Mouse (Mus musculus) liver, postnatal 0 days (tissue): ENCODE results near the gene Zap70. TPM values are rescaled to one million over a fixed set of nuclear protein-coding genes. Genes with fewer than 3 reads are reported as not detected.
A peak's percentile ranks its signal among the peaks of the same experiment; 100 is the strongest.

Source experiments
- ATAC-seq: fragments of 200-750 bp; cut with Nextera tagmentation; 2 replicates; pipeline ENCODE4 v1.8.0; 2017; ENCODE audit warnings: mild to moderate bottlenecking, moderate library complexity
- DNase-seq: peaks from one replicate; pipeline ENCODE4 v3.0.0-alpha.2; 2016
- H3K27ac ChIP-seq: fragments of 300-500 bp; sonication (generic); 2 replicates; pipeline ENCODE4 v1.5.1; 2014; ENCODE audit warnings: antibody characterized with exemption, moderate library complexity, mild to moderate bottlenecking, low read depth
- H3K27me3 ChIP-seq: fragments of 300-500 bp; sonication (generic); 2 replicates; pipeline ENCODE4 v1.6.1; 2014; ENCODE audit warnings: low read length, control low read depth, mixed read lengths; ENCODE audit not compliant: insufficient read depth
- H3K36me3 ChIP-seq: fragments of 300-500 bp; sonication (generic); replicated peaks from 2 replicates; pipeline ENCODE4 v1.6.1; 2014; ENCODE audit warnings: mild to moderate bottlenecking, control low read depth, low read length, moderate library complexity, mixed read lengths; ENCODE audit not compliant: insufficient read depth
- H3K4me1 ChIP-seq: fragments of 300-500 bp; sonication (generic); 2 replicates; pipeline ENCODE4 v1.6.1; 2014; ENCODE audit warnings: antibody characterized with exemption, mild to moderate bottlenecking, control low read depth; ENCODE audit not compliant: insufficient read depth
- H3K4me2 ChIP-seq: fragments of 300-500 bp; sonication (generic); 2 replicates; pipeline ENCODE4 v1.6.1; 2014; ENCODE audit warnings: low read depth, mild to moderate bottlenecking, low read length, moderate library complexity, mixed read lengths
- H3K4me3 ChIP-seq: fragments of 300-500 bp; sonication (generic); 2 replicates; pipeline ENCODE4 v1.5.1; 2014; ENCODE audit warnings: low read depth, low read length
- H3K9ac ChIP-seq: fragments of 300-500 bp; sonication (generic); replicated peaks from 2 replicates; pipeline ENCODE4 v1.6.1; 2014; ENCODE audit warnings: mild to moderate bottlenecking, moderate library complexity
- H3K9me3 ChIP-seq: fragments of 300-500 bp; sonication (generic); 2 replicates; pipeline ENCODE4 v1.6.1; 2016; ENCODE audit warnings: mild to moderate bottlenecking, control low read depth, low read length, mixed read lengths
- CTCF ChIP-seq: sonication (generic); IDR thresholded peaks from 2 replicates; pipeline ENCODE4 v1.5.1; 2016; ENCODE audit warnings: antibody characterized with exemption, low read depth
- EP300 ChIP-seq: IDR thresholded peaks from 2 replicates; pipeline ENCODE4 v1.6.1; 2016; ENCODE audit warnings: antibody characterized with exemption, low read depth, mild to moderate bottlenecking
- WGBS: fragments of 180-500 bp; shearing (Covaris S2); extraction: QIAGEN DNeasy Blood & Tissue Kit; methylation state at CpG from one replicate; pipeline ENCODE4 v1.1.7; 2014; ENCODE audit not compliant: insufficient replicate concordance; 5-methylcytosine and 5-hydroxymethylcytosine counted together
- polyA plus RNA-seq: library from polyadenylated mRNA; unstranded; fragments of >200 nt; fragmentation: Nextera tagmentation; extraction: Ambion mirVana; gene quantifications from 2 replicates; pipeline ENCODE4 v1.2.1, GENCODE M21; 2015

Zap70 gene
- polyA plus RNA-seq, 1 experiment from 2014 or later: 0.67 TPM

DNA sequence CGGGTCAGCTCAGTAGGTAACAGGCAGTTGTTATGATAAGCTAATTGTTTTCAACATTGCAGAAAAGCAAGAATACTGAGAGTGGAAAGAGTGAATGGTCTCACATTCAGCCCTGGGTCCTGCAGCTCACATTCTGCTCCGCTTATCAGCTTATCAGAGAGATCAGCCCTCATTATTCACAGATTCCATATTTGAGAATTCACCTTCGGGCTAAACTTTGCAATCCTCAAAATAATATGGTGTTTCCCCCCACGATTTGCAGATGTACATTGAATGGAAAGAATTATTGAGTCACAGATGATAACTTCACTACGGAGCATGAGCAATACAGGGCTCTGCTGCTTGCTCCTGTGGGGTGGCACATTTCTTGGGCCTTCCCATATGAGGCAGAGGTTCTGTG, 7.2 kb downstream of the Zap70 start:
- no peak for DNase-seq
- H3K36me3 ChIP-seq: no peaks in the 10 kb centered on the region
- H3K4me2 ChIP-seq: no peak overlapping the region
- no peaks in the 10 kb centered on the region for H3K4me1 ChIP-seq
- TF ChIP-seq CTCF (no peak), EP300 (no peak)
- peaks cover 9% of the 10 kb centered on the region; the same call in 1 of the 2 replicates for H3K27me3 ChIP-seq
- no peak overlapping the region for H3K9ac ChIP-seq
- no peaks in the 10 kb centered on the region for H3K9me3 ChIP-seq
- ATAC-seq: no peak
- WGBS: 69% methylated on average over 5 of the region's 5 CpGs
- H3K27ac ChIP-seq: no peak overlapping the region
- H3K4me3 ChIP-seq: no peak overlapping the region

DNA sequence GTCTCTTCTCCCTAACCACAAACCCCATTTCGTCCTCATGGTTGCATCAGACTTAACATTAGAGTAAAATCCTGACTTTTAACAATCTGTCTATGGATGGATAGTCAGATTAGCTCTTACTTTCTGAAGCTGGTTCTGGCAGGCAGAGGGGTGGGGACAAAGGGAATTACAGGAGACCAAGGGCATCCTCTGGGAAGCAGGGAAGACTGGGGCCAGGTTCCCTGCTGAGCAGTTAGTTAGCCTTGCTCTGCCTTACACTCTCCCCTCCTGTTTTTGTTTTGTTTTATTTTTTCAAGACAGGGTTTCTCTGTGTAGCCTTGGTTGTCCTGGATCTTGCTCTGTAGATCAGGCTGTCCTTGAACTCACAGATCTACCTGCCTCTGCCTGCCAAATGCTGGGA, 8.4 kb downstream of the Zap70 start:
- Histone ChIP-seq H3K4me2 (no peak overlapping the region), H3K27ac (no peak overlapping the region), H3K4me1 (no peaks in the 10 kb centered on the region), H3K36me3 (no peaks in the 10 kb centered on the region), H3K9me3 (no peaks in the 10 kb centered on the region), H3K4me3 (no peak overlapping the region), H3K9ac (no peak overlapping the region), H3K27me3 (peaks cover 9% of the 10 kb centered on the region; the same call in 1 of the 2 replicates)
- ATAC-seq: no peak
- DNase-seq: no peak
- WGBS: 57% methylated on average over 1 of the region's 1 CpGs
- no peak for TF ChIP-seq CTCF
- no peak for TF ChIP-seq EP300

DNA sequence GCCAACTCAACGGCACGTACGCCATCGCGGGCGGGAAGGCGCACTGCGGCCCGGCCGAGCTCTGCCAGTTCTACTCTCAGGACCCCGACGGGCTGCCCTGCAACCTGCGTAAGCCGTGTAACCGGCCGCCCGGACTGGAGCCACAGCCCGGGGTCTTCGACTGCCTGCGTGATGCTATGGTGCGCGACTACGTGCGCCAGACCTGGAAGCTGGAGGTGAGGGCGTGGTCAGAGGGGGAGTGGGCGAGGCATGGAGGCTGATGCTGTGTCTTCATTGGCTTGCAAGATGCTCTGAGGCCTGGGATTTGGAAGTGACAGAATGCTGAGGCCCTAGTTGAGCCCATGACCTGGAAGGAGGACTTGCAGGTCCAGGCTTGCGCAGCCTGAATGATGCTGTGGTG, 9.4 kb downstream of the Zap70 start:
- no peak for ATAC-seq
- no peak overlapping the region for H3K4me2 ChIP-seq
- WGBS: 21% methylated on average over 27 of the region's 27 CpGs
- H3K4me1 ChIP-seq: no peaks in the 10 kb centered on the region
- H3K27me3 ChIP-seq: peaks cover 9% of the 10 kb centered on the region; the same call in 1 of the 2 replicates
- DNase-seq: no peak
- H3K36me3 ChIP-seq: no peaks in the 10 kb centered on the region
- no peak overlapping the region for H3K9ac ChIP-seq
- TF ChIP-seq EP300 (no peak), CTCF (no peak)
- no peak overlapping the region for H3K4me3 ChIP-seq
- H3K9me3 ChIP-seq: no peaks in the 10 kb centered on the region
- H3K27ac ChIP-seq: no peak overlapping the region

DNA sequence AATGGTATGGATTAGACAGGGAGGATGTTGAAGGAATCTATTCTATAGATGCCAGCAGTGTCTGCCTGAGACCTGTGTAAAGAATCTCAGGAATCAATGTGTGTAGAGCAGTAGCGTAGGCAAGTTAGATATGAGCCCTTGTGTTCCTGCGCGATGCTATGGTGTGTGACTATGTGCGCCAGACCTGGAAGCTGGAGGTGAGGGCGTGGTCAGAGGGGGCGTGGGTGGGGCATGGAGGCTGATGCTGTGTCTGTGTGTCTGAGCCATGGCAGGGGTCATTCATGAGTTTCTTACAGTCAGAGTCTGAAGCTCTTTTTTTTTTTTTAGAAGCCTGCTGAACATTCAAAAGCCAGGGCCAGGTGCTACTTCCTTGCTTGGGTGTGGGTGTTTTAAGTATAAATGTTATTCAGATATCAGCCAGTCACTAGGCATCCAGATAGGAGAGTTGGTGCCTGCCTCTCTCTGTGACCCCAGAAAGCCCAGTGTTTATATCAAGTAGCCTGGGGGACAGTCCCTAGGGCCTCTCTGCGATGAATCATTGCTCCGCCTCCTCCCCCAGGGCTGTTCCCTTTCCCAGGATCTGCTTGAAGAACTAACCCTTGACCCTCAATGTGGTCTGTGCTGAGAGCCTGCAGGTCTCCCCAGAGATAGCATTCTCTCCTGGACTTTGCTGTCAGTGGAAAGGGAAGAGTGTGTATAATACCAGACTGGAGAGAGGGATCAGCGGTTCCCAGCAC, 10.8 kb downstream of the Zap70 start:
- Histone ChIP-seq H3K4me1 (no peaks in the 10 kb centered on the region), H3K9me3 (no peaks in the 10 kb centered on the region), H3K27ac (no peak overlapping the region), H3K27me3 (peaks cover 9% of the 10 kb centered on the region; the same call in 1 of the 2 replicates), H3K4me2 (no peak overlapping the region), H3K4me3 (no peak overlapping the region), H3K36me3 (no peaks in the 10 kb centered on the region), H3K9ac (no peak overlapping the region)
- no peak for DNase-seq
- TF ChIP-seq EP300: no peak
- TF ChIP-seq CTCF: no peak
- ATAC-seq: no peak
- 75% methylated on average over 9 of the region's 9 CpGs for WGBS

DNA sequence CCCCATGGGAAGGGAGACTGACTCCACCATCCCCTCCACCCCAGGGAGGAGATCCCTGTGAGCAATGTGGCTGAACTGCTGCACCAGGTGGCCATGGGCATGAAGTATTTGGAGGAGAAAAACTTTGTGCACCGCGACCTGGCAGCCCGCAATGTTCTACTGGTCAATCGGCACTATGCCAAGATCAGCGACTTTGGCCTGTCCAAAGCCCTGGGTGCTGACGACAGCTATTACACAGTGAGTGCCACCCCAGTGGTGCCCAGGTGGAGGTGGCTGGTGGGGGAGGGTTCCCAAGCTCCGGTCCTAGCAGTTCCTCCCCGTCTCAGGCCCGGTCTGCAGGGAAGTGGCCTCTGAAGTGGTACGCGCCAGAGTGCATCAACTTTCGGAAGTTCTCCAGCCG, 19.2 kb downstream of the Zap70 start:
- DNase-seq: no peak
- no peak overlapping the region for H3K4me3 ChIP-seq
- H3K9ac ChIP-seq: no peak overlapping the region

DNA sequence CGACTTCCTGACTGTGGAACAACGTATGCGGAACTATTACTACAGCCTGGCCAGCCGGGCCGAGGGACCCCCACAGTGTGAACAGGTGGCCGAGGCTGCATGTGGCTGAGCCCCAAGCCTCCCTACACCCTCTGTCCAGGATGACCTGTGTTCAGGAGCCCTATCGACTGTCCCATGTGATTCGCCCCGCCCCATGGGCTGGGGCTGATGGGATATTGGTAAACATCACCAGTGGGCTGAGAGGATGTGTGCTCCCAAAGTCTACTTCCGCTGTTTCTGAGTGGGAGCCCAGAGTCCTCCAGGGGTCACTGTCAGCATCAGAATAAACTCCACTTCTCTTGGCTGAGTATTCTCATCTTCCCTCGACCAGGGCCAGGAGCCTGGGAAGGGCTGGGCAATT, 20.9 kb downstream of the Zap70 start:
- TF ChIP-seq CTCF (no peak), EP300 (no peak)
- Histone ChIP-seq H3K4me1 (peaks cover 10% of the 10 kb centered on the region), H3K36me3 (no peaks in the 10 kb centered on the region), H3K27me3 (no peaks in the 10 kb centered on the region), H3K4me2 (no peak overlapping the region), H3K4me3 (no peak overlapping the region), H3K9ac (no peak overlapping the region), H3K9me3 (no peaks in the 10 kb centered on the region), H3K27ac (no peak overlapping the region)
- DNase-seq: no peak
- WGBS: 65% methylated on average over 11 of the region's 11 CpGs
- peak; percentile 59 for ATAC-seq

More for the DNA sequence above, 19.2 kb downstream of the Zap70 start:
- Histone ChIP-seq H3K9me3 (no peaks in the 10 kb centered on the region), H3K4me2 (no peak overlapping the region), H3K27me3 (no peaks in the 10 kb centered on the region), H3K27ac (no peak overlapping the region), H3K36me3 (no peaks in the 10 kb centered on the region), H3K4me1 (peaks cover 10% of the 10 kb centered on the region)
- no peak for ATAC-seq
- 84% methylated on average over 13 of the region's 13 CpGs for WGBS
- no peak for TF ChIP-seq EP300
- no peak for TF ChIP-seq CTCF
